ENCODE assay signal across 28 mouse cellular contexts in genomic region chr4:20848424-20848823, GRCm38 (mm10).
"Had no signal": no experiment of that assay in that cellular context is flagged by ENCODE, and none has a peak within 500 bp of the region (broad histone marks: within the 10 kb centered on the region; RNA-seq: fewer than 3 reads in every experiment).

No protein-coding gene starts in this region.

- H3K4me1 ChIP-seq: limb, embryonic 10.5 days; limb, embryonic 12.5 days; limb, embryonic 13.5 days; limb, embryonic 15.5 days; liver, embryonic 12.5 days; liver, embryonic 13.5 days; liver, embryonic 15.5 days; lung, embryonic 15.5 days; megakaryocyte, embryonic 14.5 days; midbrain, embryonic 10.5 days; midbrain, embryonic 12.5 days; midbrain, embryonic 13.5 days; midbrain, embryonic 15.5 days; neural tube, embryonic 12.5 days had no signal

- H3K36me3 ChIP-seq: limb, embryonic 10.5 days; limb, embryonic 12.5 days; limb, embryonic 13.5 days; limb, embryonic 15.5 days; liver, embryonic 12.5 days; liver, embryonic 13.5 days; liver, embryonic 15.5 days; lung, embryonic 15.5 days; midbrain, embryonic 10.5 days; midbrain, embryonic 12.5 days; midbrain, embryonic 13.5 days; midbrain, embryonic 15.5 days; neural tube, embryonic 12.5 days had no signal

- H3K9me3 ChIP-seq: limb, embryonic 10.5 days; limb, embryonic 12.5 days; limb, embryonic 13.5 days; limb, embryonic 15.5 days; liver, embryonic 12.5 days; liver, embryonic 13.5 days; liver, embryonic 15.5 days; lung, embryonic 15.5 days; megakaryocyte, embryonic 14.5 days; midbrain, embryonic 10.5 days; midbrain, embryonic 12.5 days; midbrain, embryonic 13.5 days; midbrain, embryonic 15.5 days; neural tube, embryonic 12.5 days had no signal

- H3K4me3 ChIP-seq: left cerebral cortex, adult 2 months; limb, embryonic 10.5 days; limb, embryonic 12.5 days; limb, embryonic 13.5 days; limb, embryonic 15.5 days; liver, embryonic 12.5 days; liver, embryonic 13.5 days; liver, embryonic 15.5 days; lung, embryonic 15.5 days; megakaryocyte, embryonic 14.5 days; midbrain, embryonic 10.5 days; midbrain, embryonic 12.5 days; midbrain, embryonic 13.5 days; midbrain, embryonic 15.5 days; myocyte; neural tube, embryonic 12.5 days had no signal

- DNase-seq: left cerebral cortex, postnatal 4 days; liver; liver, embryonic 13.5 days; liver, postnatal 0 days; lung, adult 18-20 months; lung, adult 2 months; lung, embryonic 14.5 days; lung, postnatal 10 days; lung, postnatal 36 days; lung, postnatal 4 days; midbrain, embryonic 14.5 days had no signal

- H3K27ac ChIP-seq: left cerebral cortex, adult 2 months; limb, embryonic 10.5 days; limb, embryonic 12.5 days; limb, embryonic 13.5 days; limb, embryonic 15.5 days; liver, embryonic 12.5 days; liver, embryonic 13.5 days; liver, embryonic 14.5 days; liver, embryonic 15.5 days; lung, embryonic 15.5 days; macrophage; midbrain, embryonic 10.5 days; midbrain, embryonic 12.5 days; midbrain, embryonic 13.5 days; midbrain, embryonic 15.5 days; neural tube, embryonic 12.5 days had no signal

- H3K9ac ChIP-seq: limb, embryonic 12.5 days; limb, embryonic 13.5 days; limb, embryonic 15.5 days; liver, embryonic 12.5 days; liver, embryonic 13.5 days; liver, embryonic 14.5 days; liver, embryonic 15.5 days; liver, postnatal 0 days; lung, embryonic 14.5 days; lung, embryonic 15.5 days; midbrain, embryonic 12.5 days; midbrain, embryonic 13.5 days; midbrain, embryonic 15.5 days; neural tube, embryonic 12.5 days had no signal

- H3K27me3 ChIP-seq: limb, embryonic 12.5 days; limb, embryonic 13.5 days; limb, embryonic 15.5 days; liver, embryonic 12.5 days; liver, embryonic 13.5 days; liver, embryonic 15.5 days; lung, embryonic 15.5 days; megakaryocyte, embryonic 14.5 days; midbrain, embryonic 12.5 days; midbrain, embryonic 13.5 days; midbrain, embryonic 15.5 days; neural tube, embryonic 12.5 days had no signal
